Mouse (Mus musculus): ENCODE data around the gene Tm6sf2. TPM values are rescaled to one million over a fixed set of nuclear protein-coding genes. Genes with fewer than 3 reads are reported as not detected.
"Not testable (repeated sequence)": the region's sequence is repeated elsewhere in the genome, so short reads cannot be mapped to it uniquely, and the experiment has no call there.

Gene Tm6sf2
- total and polyA plus RNA-seq, 2 experiments from 2014 or later, result 0.56 to 3.0 TPM

- H3K9ac ChIP-seq, result peak within 1 kb of the TSS; percentile 99
- peak within 1 kb of the TSS; percentile 90 for H3K27ac ChIP-seq (ENCODE audit: low read depth, low read length)
- H3K4me2 ChIP-seq (ENCODE audit: low read depth), result peak within 1 kb of the TSS; percentile 84
- ATAC-seq (peak; percentile 98), DNase-seq (peak; percentile 98)
- H3K4me3 ChIP-seq (ENCODE audit: low read depth, low read length), result peak within 1 kb of the TSS; percentile 85
- H3K4me1 ChIP-seq (ENCODE audit: insufficient read depth), result peaks cover 27% of the 10 kb centered on the region
- under 1% methylated on average over 65 of the region's 65 CpGs for WGBS
- H3K9me3 ChIP-seq (ENCODE audit: low read length), result no peaks in the 10 kb centered on the region
- peaks cover 4% of the 10 kb centered on the region; the same call in 1 of the 2 replicates for H3K36me3 ChIP-seq (ENCODE audit: insufficient read depth)
- no peak for TF ChIP-seq CTCF (IDR thresholded peaks at IDR 0.05; ENCODE audit: low read depth)
- H3K27me3 ChIP-seq (ENCODE audit: insufficient read depth, low read length), result no peaks in the 10 kb centered on the region
Measured at GRCm38 (mm10) chr8:70042583-70043455, 29.9 kb upstream of the Tm6sf2 start, which contains the start of the genes Mau2 and Sugp1. Gene Mau2 (minus strand): TSS chr8:70042734. Gene Sugp1 (plus strand): TSS chr8:70042813.

DNA sequence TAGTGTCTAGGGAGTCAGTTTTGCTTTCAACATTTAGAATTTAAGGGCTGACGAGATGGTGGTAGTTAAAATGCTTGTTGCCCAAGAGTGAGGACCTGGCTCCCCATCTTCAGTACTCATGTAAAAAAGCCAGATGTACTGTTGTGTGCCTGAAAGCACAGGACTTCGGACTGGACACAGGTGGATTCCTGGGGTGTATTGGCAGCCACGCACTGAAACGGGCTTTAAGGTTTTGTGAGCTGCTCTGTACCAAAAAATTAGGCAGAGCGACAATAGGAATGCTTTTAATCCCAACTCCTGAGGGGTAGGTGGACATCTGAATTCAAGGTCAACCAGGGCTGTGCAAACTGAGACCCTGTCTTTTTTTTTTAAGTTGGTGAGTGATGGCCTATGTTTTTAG is 28.7 kb upstream of the Tm6sf2 start:
- ATAC-seq, result no peak
- Histone ChIP-seq H3K4me2 (ENCODE audit: low read depth) (peak overlapping the region; percentile 84), H3K9ac (peak overlapping the region; percentile 99; the same call in 1 of the 2 replicates), H3K27me3 (ENCODE audit: insufficient read depth, low read length) (no peaks in the 10 kb centered on the region), H3K4me1 (ENCODE audit: insufficient read depth) (peaks cover 27% of the 10 kb centered on the region), H3K27ac (ENCODE audit: low read depth, low read length) (no peak overlapping the region), H3K36me3 (ENCODE audit: insufficient read depth) (peaks cover 14% of the 10 kb centered on the region), H3K9me3 (ENCODE audit: low read length) (no peaks in the 10 kb centered on the region), H3K4me3 (ENCODE audit: low read depth, low read length) (peak overlapping the region; percentile 85; the same call in 1 of the 2 replicates)
- WGBS, result 90% methylated on average over 5 of the region's 5 CpGs
- DNase-seq, result no peak
- no peak for TF ChIP-seq CTCF (IDR thresholded peaks at IDR 0.05; ENCODE audit: low read depth)

DNA sequence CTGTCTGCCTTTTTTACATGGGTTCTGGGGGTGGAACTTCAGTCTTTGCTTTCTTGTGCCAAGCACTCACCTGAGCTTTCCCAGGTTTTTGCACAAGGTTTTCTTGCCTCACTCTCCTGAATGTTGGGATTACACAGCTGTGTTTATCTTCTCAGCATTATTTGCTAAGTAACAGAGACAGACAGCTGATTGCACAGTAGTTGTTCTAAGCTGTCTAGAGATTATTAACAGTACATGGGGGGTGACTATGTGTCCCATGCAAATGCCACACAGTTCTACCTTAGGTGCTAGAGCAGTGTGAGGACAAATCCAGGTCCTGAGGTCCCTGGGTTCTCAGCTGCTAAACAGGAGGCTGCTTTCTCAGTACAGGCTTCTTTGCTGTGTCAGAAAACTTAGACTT is 23.1 kb upstream of the Tm6sf2 start:
- Histone ChIP-seq H3K9me3 (ENCODE audit: low read length) (no peaks in the 10 kb centered on the region), H3K9ac (no peak overlapping the region), H3K4me1 (ENCODE audit: insufficient read depth) (no peaks in the 10 kb centered on the region), H3K27ac (ENCODE audit: low read depth, low read length) (no peak overlapping the region), H3K4me2 (ENCODE audit: low read depth) (no peak overlapping the region), H3K4me3 (ENCODE audit: low read depth, low read length) (no peak overlapping the region), H3K27me3 (ENCODE audit: insufficient read depth, low read length) (no peaks in the 10 kb centered on the region), H3K36me3 (ENCODE audit: insufficient read depth) (peaks cover 63% of the 10 kb centered on the region)
- no peak for TF ChIP-seq CTCF (IDR thresholded peaks at IDR 0.05; ENCODE audit: low read depth)
- ATAC-seq (no peak), DNase-seq (no peak)

DNA sequence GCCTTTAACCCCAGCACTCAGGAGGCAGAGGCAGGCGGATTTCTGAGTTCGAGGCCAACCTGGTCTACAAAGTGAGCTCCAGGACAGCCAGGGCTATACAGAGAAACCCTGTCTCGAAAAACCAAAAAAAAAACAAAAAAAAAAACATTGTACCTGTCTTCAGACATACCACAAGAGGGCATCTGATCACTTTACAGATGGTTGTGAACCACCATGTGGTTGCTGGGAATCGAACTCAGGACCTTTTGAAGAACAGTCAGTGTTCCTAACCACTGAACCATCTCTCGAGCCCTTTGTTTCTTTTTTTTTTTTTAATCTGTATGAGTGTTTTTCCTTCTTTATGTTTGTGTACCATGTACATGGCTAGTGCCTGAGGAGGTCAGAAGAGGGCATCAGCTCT is 22.3 kb upstream of the Tm6sf2 start:
- peaks cover 70% of the 10 kb centered on the region for H3K36me3 ChIP-seq (ENCODE audit: insufficient read depth)

GRCm38 (mm10) chr8:70057721-70058120 is 15.0 kb upstream of the Tm6sf2 start:
- ATAC-seq, result no peak
- Histone ChIP-seq H3K36me3 (ENCODE audit: insufficient read depth) (peaks cover 86% of the 10 kb centered on the region), H3K4me2 (ENCODE audit: low read depth) (no peak overlapping the region), H3K9me3 (ENCODE audit: low read length) (no peaks in the 10 kb centered on the region), H3K27me3 (ENCODE audit: insufficient read depth, low read length) (no peaks in the 10 kb centered on the region), H3K4me1 (ENCODE audit: insufficient read depth) (no peaks in the 10 kb centered on the region), H3K4me3 (ENCODE audit: low read depth, low read length) (no peak overlapping the region), H3K9ac (no peak overlapping the region), H3K27ac (ENCODE audit: low read depth, low read length) (no peak overlapping the region)
- DNase-seq, result no peak
- TF ChIP-seq CTCF (IDR thresholded peaks at IDR 0.05; ENCODE audit: low read depth), result no peak
- 79% methylated on average over 1 of the region's 1 CpGs for WGBS

More for the DNA sequence above, 22.3 kb upstream of the Tm6sf2 start:
- H3K27me3 ChIP-seq (ENCODE audit: insufficient read depth, low read length); H3K9me3 ChIP-seq (ENCODE audit: low read length); DNase-seq; H3K4me1 ChIP-seq (ENCODE audit: insufficient read depth); H3K4me2 ChIP-seq (ENCODE audit: low read depth); H3K9ac ChIP-seq; ATAC-seq; H3K4me3 ChIP-seq (ENCODE audit: low read depth, low read length); H3K27ac ChIP-seq (ENCODE audit: low read depth, low read length): not testable (repeated sequence)
- 88% methylated on average over 5 of the region's 5 CpGs for WGBS

DNA sequence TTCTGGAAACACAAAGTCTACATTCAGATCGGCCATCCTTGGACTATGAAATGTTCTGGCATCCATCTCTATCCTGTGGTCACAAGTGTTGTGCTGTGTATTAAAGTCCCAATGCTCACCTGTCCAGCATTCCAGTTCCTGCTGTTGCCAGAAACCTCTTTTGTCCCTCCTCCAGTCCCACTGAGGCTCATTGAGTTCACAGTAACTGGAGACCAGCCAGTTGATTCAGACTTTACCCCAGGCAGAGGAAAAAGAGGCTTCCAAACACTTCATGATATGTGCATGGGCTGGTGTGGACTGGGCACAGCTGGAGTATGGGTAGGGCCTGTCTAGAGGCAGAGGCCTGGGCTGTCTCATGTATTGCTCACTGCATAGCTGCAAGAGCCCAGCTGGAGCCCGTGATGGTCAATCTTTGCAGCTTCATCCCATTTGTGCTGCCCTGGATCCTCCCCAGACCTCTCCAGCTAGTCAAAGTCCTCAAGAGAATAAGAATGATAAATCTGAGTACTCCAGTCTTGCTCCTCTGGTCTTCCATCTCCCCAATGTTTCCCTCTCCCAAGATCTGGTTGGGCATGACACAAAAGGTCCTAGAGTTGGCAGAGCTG is 786 bp upstream of the Tm6sf2 start:
- H3K4me2 ChIP-seq (ENCODE audit: low read depth), result no peak overlapping the region
- DNase-seq (no peak), ATAC-seq (peak; percentile 38; the same call in 1 of the 2 replicates)
- no peaks in the 10 kb centered on the region for H3K4me1 ChIP-seq (ENCODE audit: insufficient read depth)
- H3K36me3 ChIP-seq (ENCODE audit: insufficient read depth), result peaks cover 51% of the 10 kb centered on the region
- H3K9me3 ChIP-seq (ENCODE audit: low read length), result no peaks in the 10 kb centered on the region
- TF ChIP-seq CTCF (IDR thresholded peaks at IDR 0.05; ENCODE audit: low read depth), result no peak
- 86% methylated on average over 2 of the region's 2 CpGs for WGBS
- H3K4me3 ChIP-seq (ENCODE audit: low read depth, low read length), result no peak overlapping the region
- H3K9ac ChIP-seq, result no peak overlapping the region
- H3K27ac ChIP-seq (ENCODE audit: low read depth, low read length), result no peak overlapping the region
- H3K27me3 ChIP-seq (ENCODE audit: insufficient read depth, low read length), result no peaks in the 10 kb centered on the region

DNA sequence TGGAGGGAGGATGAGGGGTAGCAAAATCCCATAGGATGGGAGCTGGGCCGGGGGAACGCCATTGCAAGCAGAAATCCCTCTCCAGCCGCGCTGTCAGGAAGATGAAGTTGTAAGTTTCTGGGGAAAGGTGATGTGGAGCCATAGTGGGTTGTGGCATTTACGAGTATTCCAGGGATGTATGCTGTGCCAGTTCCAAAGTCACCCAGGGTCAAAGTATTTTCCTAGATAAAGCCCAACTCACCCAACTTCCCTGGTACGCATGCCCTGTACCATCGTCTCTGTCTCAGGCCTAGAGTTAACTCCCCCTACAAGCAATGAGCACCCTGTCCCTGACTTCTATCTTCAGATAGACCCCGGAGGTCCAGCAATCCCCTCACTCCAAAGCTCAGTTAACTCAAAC is 396 bp downstream of the Tm6sf2 start:
- 68% methylated on average over 8 of the region's 8 CpGs for WGBS
- Histone ChIP-seq H3K4me2 (ENCODE audit: low read depth) (0 out of 2 replicates have a peak overlapping the region, but pooled peaks have one; percentile 21), H3K4me3 (ENCODE audit: low read depth, low read length) (no peak overlapping the region), H3K27ac (ENCODE audit: low read depth, low read length) (no peak overlapping the region), H3K9me3 (ENCODE audit: low read length) (no peaks in the 10 kb centered on the region), H3K27me3 (ENCODE audit: insufficient read depth, low read length) (no peaks in the 10 kb centered on the region), H3K4me1 (ENCODE audit: insufficient read depth) (no peaks in the 10 kb centered on the region), H3K36me3 (ENCODE audit: insufficient read depth) (peaks cover 42% of the 10 kb centered on the region), H3K9ac (no peak overlapping the region)
- DNase-seq (no peak), ATAC-seq (no peak)
- TF ChIP-seq CTCF (IDR thresholded peaks at IDR 0.05; ENCODE audit: low read depth), result no peak

Measured in forebrain, postnatal 0 days (tissue).